ENCODE assay signal across 16 mouse cellular contexts in the genomic region with DNA sequence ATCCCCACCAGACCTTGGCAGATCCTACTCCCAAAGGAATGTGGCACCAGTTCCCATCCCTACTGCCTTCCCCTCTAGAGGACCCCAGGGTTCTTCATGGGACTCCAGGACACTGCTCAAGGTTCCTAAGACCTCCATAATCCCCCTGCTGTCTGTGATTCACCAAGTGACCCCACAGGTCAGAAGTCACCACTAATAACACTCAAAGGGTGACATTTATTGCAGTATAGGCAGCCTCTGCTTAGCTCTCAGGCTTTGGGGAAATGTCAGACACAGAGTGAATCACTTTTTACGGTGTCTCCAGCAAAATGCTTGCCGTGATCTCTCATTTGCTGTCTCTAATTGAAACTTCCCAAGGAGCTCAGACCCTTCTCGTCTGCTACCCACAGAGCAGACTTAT.
"Had no signal": no experiment of that assay in that cellular context is flagged by ENCODE, and none has a peak within 500 bp of the region (broad histone marks: within the 10 kb centered on the region; RNA-seq: fewer than 3 reads in every experiment).

No protein-coding gene starts in this region.

- DNase-seq: retina, postnatal 1 day; right cerebral cortex, adult 18-20 months; right cerebral cortex, postnatal 14 days; right cerebral cortex, postnatal 25 days; right cerebral cortex, postnatal 4 days; spleen, adult 18-20 months; thymus, adult 18-20 months; thymus, adult 2 months; thymus, postnatal 14 days; thymus, postnatal 25 days; thymus, postnatal 4 days had no signal

- H3K36me3 ChIP-seq: neural tube, embryonic 12.5 days; neural tube, embryonic 13.5 days; neural tube, embryonic 15.5 days; stomach, embryonic 15.5 days had no signal

- H3K4me1 ChIP-seq: stomach, embryonic 15.5 days had no signal

- H3K27me3 ChIP-seq: neural tube, embryonic 12.5 days; neural tube, embryonic 15.5 days; stomach, embryonic 15.5 days had no signal

- H3K4me3 ChIP-seq: neural tube, embryonic 12.5 days; neural tube, embryonic 13.5 days; neural tube, embryonic 15.5 days; stomach, embryonic 15.5 days had no signal

- H3K27ac ChIP-seq: neural tube, embryonic 12.5 days; neural tube, embryonic 13.5 days; neural tube, embryonic 15.5 days; stomach, embryonic 15.5 days; stomach, postnatal 0 days had no signal
